Mouse (Mus musculus): ENCODE results near the gene Nos3. TPM values are rescaled to one million over a fixed set of nuclear protein-coding genes. Genes with fewer than 3 reads are reported as not detected.

Nos3 gene
- polyA plus RNA-seq, 1 experiment = not detected

- peaks cover 28% of the 10 kb centered on the region for H3K4me1 ChIP-seq
- TF ChIP-seq FLI1 (IDR thresholded peaks at IDR 0.05; ENCODE audit: low read length) = no peak
- no peak for TF ChIP-seq GATA1 (IDR thresholded peaks at IDR 0.05; ENCODE audit: borderline replicate concordance, low read length)
- peaks cover 70% of the 10 kb centered on the region for H3K27me3 ChIP-seq (replicated peaks)
- H3K36me3 ChIP-seq (replicated peaks; ENCODE audit: low read length) = peaks cover 92% of the 10 kb centered on the region
- H3K4me3 ChIP-seq (replicated peaks) = no peak overlapping the region
- H3K9me3 ChIP-seq = no peaks in the 10 kb centered on the region
Measured at GRCm38 (mm10) chr5:24404594-24405360, 40.2 kb downstream of the Nos3 start.

- H3K36me3 ChIP-seq (replicated peaks; ENCODE audit: low read length) = peaks cover 88% of the 10 kb centered on the region
- peaks cover 71% of the 10 kb centered on the region for H3K27me3 ChIP-seq (replicated peaks)
- no peak overlapping the region for H3K4me3 ChIP-seq (replicated peaks)
- H3K4me1 ChIP-seq = peaks cover 28% of the 10 kb centered on the region
- no peak for TF ChIP-seq GATA1 (IDR thresholded peaks at IDR 0.05; ENCODE audit: borderline replicate concordance, low read length)
- no peak for TF ChIP-seq FLI1 (IDR thresholded peaks at IDR 0.05; ENCODE audit: low read length)
- no peaks in the 10 kb centered on the region for H3K9me3 ChIP-seq
Measured at GRCm38 (mm10) chr5:24405389-24405876, 40.8 kb downstream of the Nos3 start.

GRCm38 (mm10) chr5:24408651-24409050, 44.0 kb downstream of the Nos3 start:
- Histone ChIP-seq H3K36me3 (replicated peaks; ENCODE audit: low read length) (peaks cover 62% of the 10 kb centered on the region), H3K27me3 (replicated peaks) (peaks cover 85% of the 10 kb centered on the region), H3K9me3 (no peaks in the 10 kb centered on the region), H3K4me1 (peaks cover 46% of the 10 kb centered on the region), H3K4me3 (replicated peaks) (no peak overlapping the region)
- no peak for TF ChIP-seq FLI1 (IDR thresholded peaks at IDR 0.05; ENCODE audit: low read length)
- TF ChIP-seq GATA1 (IDR thresholded peaks at IDR 0.05; ENCODE audit: borderline replicate concordance, low read length) = no peak

GRCm38 (mm10) chr5:24409466-24409865, 44.9 kb downstream of the Nos3 start:
- peaks cover 89% of the 10 kb centered on the region for H3K27me3 ChIP-seq (replicated peaks)
- no peak for TF ChIP-seq FLI1 (IDR thresholded peaks at IDR 0.05; ENCODE audit: low read length)
- no peak for TF ChIP-seq GATA1 (IDR thresholded peaks at IDR 0.05; ENCODE audit: borderline replicate concordance, low read length)
- H3K9me3 ChIP-seq = no peaks in the 10 kb centered on the region
- H3K4me1 ChIP-seq = peaks cover 46% of the 10 kb centered on the region
- peaks cover 54% of the 10 kb centered on the region for H3K36me3 ChIP-seq (replicated peaks; ENCODE audit: low read length)
- H3K4me3 ChIP-seq (replicated peaks) = no peak overlapping the region

- H3K9me3 ChIP-seq = no peaks in the 10 kb centered on the region
- TF ChIP-seq GATA1 (IDR thresholded peaks at IDR 0.05; ENCODE audit: borderline replicate concordance, low read length) = no peak
- no peak for TF ChIP-seq FLI1 (IDR thresholded peaks at IDR 0.05; ENCODE audit: low read length)
- peaks cover 97% of the 10 kb centered on the region for H3K27me3 ChIP-seq (replicated peaks)
- peaks cover 38% of the 10 kb centered on the region for H3K36me3 ChIP-seq (replicated peaks; ENCODE audit: low read length)
- peaks cover 40% of the 10 kb centered on the region for H3K4me1 ChIP-seq
- no peak overlapping the region for H3K4me3 ChIP-seq (replicated peaks)
Measured at GRCm38 (mm10) chr5:24412063-24412462, 47.5 kb downstream of the Nos3 start.

GRCm38 (mm10) chr5:24413042-24413693, 48.6 kb downstream of the Nos3 start, which contains the start of gene Asic3:
Asic3 (plus strand) TSS chr5:24413392.
- no peak for TF ChIP-seq FLI1 (IDR thresholded peaks at IDR 0.05; ENCODE audit: low read length)
- no peak for TF ChIP-seq GATA1 (IDR thresholded peaks at IDR 0.05; ENCODE audit: borderline replicate concordance, low read length)
- peaks cover 40% of the 10 kb centered on the region for H3K4me1 ChIP-seq
- peaks cover 93% of the 10 kb centered on the region for H3K27me3 ChIP-seq (replicated peaks)
- no peak within 1 kb of the TSS for H3K4me3 ChIP-seq (replicated peaks)
- no peaks in the 10 kb centered on the region for H3K9me3 ChIP-seq
- peaks cover 38% of the 10 kb centered on the region for H3K36me3 ChIP-seq (replicated peaks; ENCODE audit: low read length)

- Histone ChIP-seq H3K36me3 (replicated peaks; ENCODE audit: low read length) (peaks cover 38% of the 10 kb centered on the region), H3K4me3 (replicated peaks) (no peak overlapping the region)
- TF ChIP-seq GATA1 (IDR thresholded peaks at IDR 0.05; ENCODE audit: borderline replicate concordance, low read length) (no peak), FLI1 (IDR thresholded peaks at IDR 0.05; ENCODE audit: low read length) (no peak)
Measured at GRCm38 (mm10) chr5:24413938-24414337, 49.3 kb downstream of the Nos3 start.

GRCm38 (mm10) chr5:24416222-24416736, 51.7 kb downstream of the Nos3 start:
- no peak for TF ChIP-seq FLI1 (IDR thresholded peaks at IDR 0.05; ENCODE audit: low read length)
- no peak for TF ChIP-seq GATA1 (IDR thresholded peaks at IDR 0.05; ENCODE audit: borderline replicate concordance, low read length)
- H3K9me3 ChIP-seq = no peaks in the 10 kb centered on the region
- H3K4me3 ChIP-seq (replicated peaks) = peak overlapping the region; percentile 77

More at GRCm38 (mm10) chr5:24413938-24414337, 49.3 kb downstream of the Nos3 start:
- no peaks in the 10 kb centered on the region for H3K9me3 ChIP-seq
- H3K27me3 ChIP-seq (replicated peaks) = peaks cover 85% of the 10 kb centered on the region
- peaks cover 43% of the 10 kb centered on the region for H3K4me1 ChIP-seq

GRCm38 (mm10) chr5:24417587-24417986, 53.0 kb downstream of the Nos3 start:
- TF ChIP-seq FLI1 (IDR thresholded peaks at IDR 0.05; ENCODE audit: low read length) = no peak
- TF ChIP-seq GATA1 (IDR thresholded peaks at IDR 0.05; ENCODE audit: borderline replicate concordance, low read length) = no peak
- peaks cover 67% of the 10 kb centered on the region for H3K4me1 ChIP-seq
- H3K36me3 ChIP-seq (replicated peaks; ENCODE audit: low read length) = peaks cover 55% of the 10 kb centered on the region
- no peak overlapping the region for H3K4me3 ChIP-seq (replicated peaks)
- H3K9me3 ChIP-seq = no peaks in the 10 kb centered on the region
- H3K27me3 ChIP-seq (replicated peaks) = peaks cover 54% of the 10 kb centered on the region

More at GRCm38 (mm10) chr5:24416222-24416736, 51.7 kb downstream of the Nos3 start:
- H3K36me3 ChIP-seq (replicated peaks; ENCODE audit: low read length) = peaks cover 45% of the 10 kb centered on the region
- H3K4me1 ChIP-seq = peaks cover 60% of the 10 kb centered on the region
- peaks cover 67% of the 10 kb centered on the region for H3K27me3 ChIP-seq (replicated peaks)
